Mouse (Mus musculus) myocyte (in vitro differentiated cells): ENCODE measurements around the gene Hebp1. TPM values are rescaled to one million over a fixed set of nuclear protein-coding genes. Genes with fewer than 3 reads are reported as not detected.
A peak's percentile ranks its signal among the peaks of the same experiment; 100 is the strongest.

Experiments used
- H3K27me3 ChIP-seq: one replicate; pipeline ENCODE4 v1.6.1; 2011; ENCODE audit not compliant: control insufficient read depth, insufficient read depth, insufficient read length
- H3K36me3 ChIP-seq: one replicate; pipeline ENCODE4 v1.6.1; 2011; ENCODE audit not compliant: control insufficient read depth, insufficient read depth
- H3K4me2 ChIP-seq: one replicate; pipeline ENCODE4 v1.6.1; 2011; ENCODE audit warnings: low read depth, control low read depth
- H3K4me3 ChIP-seq: one replicate; pipeline ENCODE4 v1.5.1; 2011; ENCODE audit warnings: mild to moderate bottlenecking, control low read depth, moderate library complexity
- H3K79me2 ChIP-seq: one replicate; pipeline ENCODE4 v1.6.1; 2011; ENCODE audit not compliant: control insufficient read depth, insufficient read depth
- H3ac ChIP-seq: one replicate; pipeline ENCODE4 v1.6.1; 2011; ENCODE audit not compliant: control insufficient read depth, insufficient read length
- CEBPB ChIP-seq: IDR thresholded peaks from 2 replicates; pipeline ENCODE4 v1.6.1; 2011; ENCODE audit warnings: mild to moderate bottlenecking, moderate library complexity; ENCODE audit not compliant: poor library complexity, insufficient read depth, severe bottlenecking
- E2F4 ChIP-seq: IDR thresholded peaks from one replicate; pipeline ENCODE4 v1.6.1; 2011; ENCODE audit warnings: mild to moderate bottlenecking, control low read depth, moderate library complexity; ENCODE audit not compliant: insufficient read depth
- MAX ChIP-seq: IDR thresholded peaks from one replicate; pipeline ENCODE4 v1.6.1; 2011; ENCODE audit warnings: low read depth, mild to moderate bottlenecking, control low read depth
- MYOD1 ChIP-seq, 3 experiments: IDR thresholded peaks; one replicate each; pipeline ENCODE4 v1.6.1; 2011; ENCODE audit warnings: control low read depth in 2 of 3, low read depth in 2 of 3, mild to moderate bottlenecking in 2 of 3, moderate library complexity in 1 of 3; ENCODE audit not compliant: insufficient read length in 2 of 3, control insufficient read depth in 1 of 3
- MYOG ChIP-seq, 3 experiments: IDR thresholded peaks; one replicate each; pipeline ENCODE4 v1.6.1; 2011; ENCODE audit warnings: control low read depth in 2 of 3, low read depth in 2 of 3, mild to moderate bottlenecking in 2 of 3; ENCODE audit not compliant: insufficient read length in 2 of 3, control insufficient read depth in 1 of 3, insufficient read depth in 1 of 3
- POLR2A ChIP-seq: IDR thresholded peaks from one replicate; pipeline ENCODE4 v1.6.1; 2011; ENCODE audit warnings: low read depth, mild to moderate bottlenecking, control low read depth, moderate library complexity; ENCODE audit not compliant: insufficient read length
- POLR2AphosphoS2 ChIP-seq: IDR thresholded peaks from one replicate; pipeline ENCODE4 v1.6.1; 2011; ENCODE audit warnings: low read depth, control low read depth; ENCODE audit not compliant: insufficient read length
- REST ChIP-seq: IDR thresholded peaks from one replicate; pipeline ENCODE4 v1.6.1; 2011; ENCODE audit warnings: mild to moderate bottlenecking, control low read depth, moderate library complexity; ENCODE audit not compliant: insufficient read depth, insufficient read length
- SRF ChIP-seq: IDR thresholded peaks from one replicate; pipeline ENCODE4 v1.6.1; 2011; ENCODE audit warnings: low read depth; ENCODE audit not compliant: control insufficient read depth, insufficient read length
- TCF12 ChIP-seq: IDR thresholded peaks from one replicate; pipeline ENCODE4 v1.6.1; 2011; ENCODE audit warnings: mild to moderate bottlenecking, control low read depth; ENCODE audit not compliant: poor library complexity, insufficient read depth, severe bottlenecking
- TCF3 ChIP-seq: IDR thresholded peaks from one replicate; pipeline ENCODE4 v1.6.1; 2011; ENCODE audit warnings: low read depth, control low read depth; ENCODE audit not compliant: insufficient read length
- USF1 ChIP-seq: IDR thresholded peaks from one replicate; pipeline ENCODE4 v1.6.1; 2011; ENCODE audit warnings: low read depth, mild to moderate bottlenecking, control low read depth, moderate library complexity
- polyA plus RNA-seq: library from polyadenylated mRNA; unstranded; fragments of >200 nt; fragmentation: generic; extraction: Trizol; gene quantifications from one replicate; pipeline ENCODE4 v1.2.1, GENCODE M21; 2012; ENCODE audit warnings: missing spikeins

Gene Hebp1
- polyA plus RNA-seq = 30.5 TPM

GRCm38 (mm10) chr6:135197921-135198532 lies at the start of gene Hebp1, which contains the start of gene Fam234b:
Gene Hebp1, minus strand, starts transcription at chr6:135198022.
Gene Fam234b, plus strand, starts transcription at chr6:135197977.
- H3K4me3 ChIP-seq = peak within 1 kb of the TSS; percentile 36
- no peaks in the 10 kb centered on the region for H3K79me2 ChIP-seq
- TF ChIP-seq POLR2A (peak; percentile 54), TCF12 (no peak), POLR2AphosphoS2 (peak; percentile 37)
- H3K4me2 ChIP-seq = peak within 1 kb of the TSS; percentile 84
- no peaks in the 10 kb centered on the region for H3K36me3 ChIP-seq
- peak within 1 kb of the TSS; percentile 18 for H3ac ChIP-seq
- H3K27me3 ChIP-seq = no peaks in the 10 kb centered on the region

- H3K4me3 ChIP-seq = no peak overlapping the region
- no peak overlapping the region for H3K4me2 ChIP-seq
- no peak overlapping the region for H3ac ChIP-seq
- H3K36me3 ChIP-seq = no peaks in the 10 kb centered on the region
- no peaks in the 10 kb centered on the region for H3K27me3 ChIP-seq
- no peaks in the 10 kb centered on the region for H3K79me2 ChIP-seq
- no peak for TF ChIP-seq USF1
- TF ChIP-seq TCF3 = no peak
- TF ChIP-seq MYOG (IDR thresholded peaks at IDR 0.05; ENCODE audit: control insufficient read depth in 1 of 3, insufficient read depth in 1 of 3, insufficient read length in 2 of 3, low read depth in 2 of 3) = no peak
- TF ChIP-seq POLR2AphosphoS2 = no peak
- no peak for TF ChIP-seq POLR2A
- no peak for TF ChIP-seq MYOD1 (IDR thresholded peaks at IDR 0.05; ENCODE audit: control insufficient read depth in 1 of 3, insufficient read length in 2 of 3, low read depth in 2 of 3)
- TF ChIP-seq E2F4 = no peak
- TF ChIP-seq SRF = no peak
- no peak for TF ChIP-seq TCF12
- TF ChIP-seq CEBPB = no peak
- no peak for TF ChIP-seq REST
- no peak for TF ChIP-seq MAX
Observed at GRCm38 (mm10) chr6:135245586-135245985, 47.8 kb upstream of the Hebp1 start.

- no peaks in the 10 kb centered on the region for H3K79me2 ChIP-seq
- H3ac ChIP-seq = no peak overlapping the region
- no peaks in the 10 kb centered on the region for H3K36me3 ChIP-seq
- no peak overlapping the region for H3K4me2 ChIP-seq
- no peaks in the 10 kb centered on the region for H3K27me3 ChIP-seq
- TF ChIP-seq SRF = no peak
- TF ChIP-seq POLR2A = no peak
- TF ChIP-seq USF1 = no peak
- TF ChIP-seq MYOG (IDR thresholded peaks at IDR 0.05; ENCODE audit: control insufficient read depth in 1 of 3, insufficient read depth in 1 of 3, insufficient read length in 2 of 3, low read depth in 2 of 3) = no peak
- no peak for TF ChIP-seq MYOD1 (IDR thresholded peaks at IDR 0.05; ENCODE audit: control insufficient read depth in 1 of 3, insufficient read length in 2 of 3, low read depth in 2 of 3)
- TF ChIP-seq POLR2AphosphoS2 = no peak
- TF ChIP-seq REST = no peak
- no peak for TF ChIP-seq TCF12
- H3K4me3 ChIP-seq = no peak overlapping the region
Observed at GRCm38 (mm10) chr6:135240361-135240760, 42.5 kb upstream of the Hebp1 start.

- H3K27me3 ChIP-seq = no peaks in the 10 kb centered on the region
- H3ac ChIP-seq = no peak overlapping the region
- H3K79me2 ChIP-seq = no peaks in the 10 kb centered on the region
- H3K4me2 ChIP-seq = no peak overlapping the region
- no peaks in the 10 kb centered on the region for H3K36me3 ChIP-seq
- TF ChIP-seq TCF12 (no peak), MYOG (IDR thresholded peaks at IDR 0.05; ENCODE audit: control insufficient read depth in 1 of 3, insufficient read depth in 1 of 3, insufficient read length in 2 of 3, low read depth in 2 of 3) (no peak), E2F4 (no peak), REST (no peak), POLR2A (no peak), USF1 (no peak), MYOD1 (IDR thresholded peaks at IDR 0.05; ENCODE audit: control insufficient read depth in 1 of 3, insufficient read length in 2 of 3, low read depth in 2 of 3) (no peak), SRF (no peak), MAX (no peak)
- H3K4me3 ChIP-seq = no peak overlapping the region
Observed at GRCm38 (mm10) chr6:135238211-135238610, 40.4 kb upstream of the Hebp1 start.

GRCm38 (mm10) chr6:135237326-135237725 lies 39.5 kb upstream of the Hebp1 start:
- H3K4me2 ChIP-seq = no peak overlapping the region
- no peak for TF ChIP-seq REST
- no peak for TF ChIP-seq E2F4
- no peak for TF ChIP-seq TCF12
- TF ChIP-seq MAX = no peak
- no peak for TF ChIP-seq CEBPB
- no peak for TF ChIP-seq POLR2A
- TF ChIP-seq MYOG (IDR thresholded peaks at IDR 0.05; ENCODE audit: control insufficient read depth in 1 of 3, insufficient read depth in 1 of 3, insufficient read length in 2 of 3, low read depth in 2 of 3) = no peak
- TF ChIP-seq SRF = no peak
- TF ChIP-seq TCF3 = no peak
- no peak for TF ChIP-seq USF1
- TF ChIP-seq MYOD1 (IDR thresholded peaks at IDR 0.05; ENCODE audit: control insufficient read depth in 1 of 3, insufficient read length in 2 of 3, low read depth in 2 of 3) = no peak
- no peak for TF ChIP-seq POLR2AphosphoS2

More at GRCm38 (mm10) chr6:135237326-135237725, 39.5 kb upstream of the Hebp1 start:
- Histone ChIP-seq H3ac (no peak overlapping the region), H3K36me3 (no peaks in the 10 kb centered on the region), H3K27me3 (no peaks in the 10 kb centered on the region), H3K79me2 (no peaks in the 10 kb centered on the region), H3K4me3 (no peak overlapping the region)
